Mouse (Mus musculus) ovary, adult 18-20 months (tissue): ENCODE data around the gene Pgm2.
A peak's percentile ranks its signal among the peaks of the same experiment; 100 is the strongest.

Experiments used
- DNase-seq: peaks from one replicate; pipeline ENCODE4 v3.0.0; 2022; ENCODE audit warnings: low spot score, mixed read lengths

Pgm2 gene

GRCm38 (mm10) chr5:64092748-64093292 is at the start of gene Pgm2:
Pgm2 (plus strand) TSS chr5:64092950.
- DNase-seq: peak; percentile 69

- DNase-seq: no peak
Measured at GRCm38 (mm10) chr5:64043694-64044453, 48.9 kb upstream of the Pgm2 start.

GRCm38 (mm10) chr5:64044790-64045189 is 48.0 kb upstream of the Pgm2 start:
- no peak for DNase-seq

- DNase-seq: peak; percentile 56
Measured at GRCm38 (mm10) chr5:64045502-64045901, 47.2 kb upstream of the Pgm2 start.

- no peak for DNase-seq
Measured at GRCm38 (mm10) chr5:64046995-64047394, 45.8 kb upstream of the Pgm2 start.

GRCm38 (mm10) chr5:64047921-64048320 is 44.8 kb upstream of the Pgm2 start:
- no peak for DNase-seq

GRCm38 (mm10) chr5:64048605-64049004 is 44.1 kb upstream of the Pgm2 start:
- no peak for DNase-seq

- no peak for DNase-seq
Measured at GRCm38 (mm10) chr5:64049256-64049655, 43.5 kb upstream of the Pgm2 start.

GRCm38 (mm10) chr5:64053010-64053409 is 39.7 kb upstream of the Pgm2 start:
- no peak for DNase-seq

GRCm38 (mm10) chr5:64056210-64056609 is 36.5 kb upstream of the Pgm2 start:
- no peak for DNase-seq

GRCm38 (mm10) chr5:64060881-64061280 is 31.9 kb upstream of the Pgm2 start:
- DNase-seq: no peak

GRCm38 (mm10) chr5:64061643-64062042 is 31.1 kb upstream of the Pgm2 start:
- DNase-seq: no peak

GRCm38 (mm10) chr5:64062882-64063621 is 29.7 kb upstream of the Pgm2 start:
- no peak for DNase-seq

- DNase-seq: no peak
Measured at GRCm38 (mm10) chr5:64063622-64064355, 29.0 kb upstream of the Pgm2 start.

GRCm38 (mm10) chr5:64064401-64064800 is 28.3 kb upstream of the Pgm2 start:
- DNase-seq: no peak

- no peak for DNase-seq
Measured at GRCm38 (mm10) chr5:64065497-64066046, 27.2 kb upstream of the Pgm2 start.

GRCm38 (mm10) chr5:64066159-64066558 is 26.6 kb upstream of the Pgm2 start:
- no peak for DNase-seq

- no peak for DNase-seq
Measured at GRCm38 (mm10) chr5:64067576-64067975, 25.2 kb upstream of the Pgm2 start.

- DNase-seq: peak; percentile 35
Measured at GRCm38 (mm10) chr5:64070081-64070673, 22.6 kb upstream of the Pgm2 start.

GRCm38 (mm10) chr5:64070742-64071476 is 21.8 kb upstream of the Pgm2 start:
- no peak for DNase-seq

GRCm38 (mm10) chr5:64074455-64074854 is 18.3 kb upstream of the Pgm2 start:
- DNase-seq: no peak
